Mouse (Mus musculus) liver, embryonic 14.5 days (tissue): ENCODE results near the gene Cnppd1. TPM values are rescaled to one million over a fixed set of nuclear protein-coding genes. Genes with fewer than 3 reads are reported as not detected.

Experiments
- ATAC-seq: fragments of 200-750 bp; cut with Nextera tagmentation; 2 replicates; pipeline ENCODE4 v1.8.0; 2017; ENCODE audit warnings: moderate number of reproducible peaks, mild to moderate bottlenecking, moderate library complexity; ENCODE audit not compliant: insufficient read depth
- DNase-seq, 3 experiments: peaks; one replicate each; pipeline ENCODE4 v3.0.0-alpha.2; 2012 to 2013; ENCODE audit warnings: low read depth in 3 of 3, low spot score in 3 of 3
- H3K27ac ChIP-seq: fragments of 300-500 bp; sonication (generic); 2 replicates; pipeline ENCODE4 v1.5.1; 2014; ENCODE audit warnings: moderate library complexity, mild to moderate bottlenecking, control low read depth, inconsistent platforms
- H3K27me3 ChIP-seq: fragments of 300-500 bp; sonication (generic); 2 replicates; pipeline ENCODE4 v1.6.1; 2014; ENCODE audit warnings: mild to moderate bottlenecking, low read length, moderate library complexity; ENCODE audit not compliant: control insufficient read depth, insufficient read depth
- H3K36me3 ChIP-seq: fragments of 300-500 bp; sonication (generic); replicated peaks from 2 replicates; pipeline ENCODE4 v1.6.1; 2014; ENCODE audit warnings: low read depth; ENCODE audit not compliant: control insufficient read depth, insufficient read depth
- H3K4me1 ChIP-seq, 2 experiments: fragments of 200-500 bp in 1 of 2; fragments of 300-500 bp in 1 of 2; sonication (generic) in 1 of 2; replicated peaks; 2 replicates each; pipeline ENCODE4 v1.6.1; 2012 to 2014; ENCODE audit warnings: antibody characterized with exemption in 1 of 2, inconsistent platforms in 1 of 2, low read length in 1 of 2; ENCODE audit not compliant: control insufficient read depth in 2 of 2, insufficient read depth in 2 of 2
- H3K4me2 ChIP-seq: fragments of 300-500 bp; sonication (generic); 2 replicates; pipeline ENCODE4 v1.6.1; 2014; ENCODE audit warnings: low read depth, mild to moderate bottlenecking, control low read depth, moderate library complexity
- H3K4me3 ChIP-seq, 2 experiments: fragments of 200-500 bp in 1 of 2; fragments of 300-500 bp in 1 of 2; sonication (generic) in 1 of 2; 2 replicates each; pipeline ENCODE4 v1.5.1; 2012 to 2014; ENCODE audit warnings: low read depth in 2 of 2, low read length in 2 of 2, mild to moderate bottlenecking in 2 of 2, control low read depth in 1 of 2, inconsistent platforms in 1 of 2, moderate library complexity in 1 of 2; ENCODE audit not compliant: insufficient read depth in 1 of 2
- H3K9ac ChIP-seq: fragments of 300-500 bp; sonication (generic); replicated peaks from 2 replicates; pipeline ENCODE4 v1.6.1; 2014; ENCODE audit warnings: mild to moderate bottlenecking, control low read depth, moderate library complexity
- H3K9me3 ChIP-seq: fragments of 300-500 bp; sonication (generic); 2 replicates; pipeline ENCODE4 v1.6.1; 2016; ENCODE audit warnings: low read length, mixed read lengths; ENCODE audit not compliant: control insufficient read depth
- CTCF ChIP-seq: IDR thresholded peaks from 2 replicates; pipeline ENCODE4 v1.5.1; 2016; ENCODE audit warnings: antibody characterized with exemption, low read depth, control low read depth
- EP300 ChIP-seq: IDR thresholded peaks from 2 replicates; pipeline ENCODE4 v1.6.1; 2016; ENCODE audit warnings: antibody characterized with exemption, low read depth
- WGBS: fragments of 180-500 bp; shearing (Covaris S2); extraction: QIAGEN DNeasy Blood & Tissue Kit; methylation state at CpG from one replicate; pipeline ENCODE4 v1.1.7; 2014; ENCODE audit not compliant: insufficient replicate concordance; 5-methylcytosine and 5-hydroxymethylcytosine counted together
- polyA plus RNA-seq, 2 experiments: library from polyadenylated mRNA; depleted of rRNA in 1 of 2; stranded (reverse) in 1 of 2; unstranded in 1 of 2; fragments of >200 nt; fragmentation: Nextera tagmentation in 1 of 2; extraction: Ambion mirVana in 1 of 2; gene quantifications; 2 replicates each; pipeline versions ENCODE4 v1.2.1 to v1.2.3; 2012 to 2014

The Cnppd1 gene
- polyA plus RNA-seq, 2 experiments: 31.1 to 33.3 TPM

DNA sequence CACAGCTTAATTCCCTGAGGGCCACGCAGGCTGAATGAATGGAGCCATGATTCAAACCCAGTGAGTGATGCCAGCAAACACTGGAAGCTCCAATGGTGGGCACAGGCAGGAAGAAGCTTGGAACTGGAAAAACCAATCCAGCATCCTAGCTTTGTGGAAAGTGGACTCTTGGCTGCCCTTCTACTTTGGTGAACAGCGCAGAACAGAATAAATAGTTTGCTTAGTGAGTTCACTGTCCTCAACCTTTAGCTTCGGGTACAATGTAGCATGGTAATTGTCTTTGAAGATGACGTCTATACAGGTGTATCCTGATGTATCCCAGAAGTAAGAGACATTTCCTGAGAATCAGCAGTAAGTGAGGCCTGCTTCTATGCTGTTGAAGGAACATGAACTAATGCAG is 6.2 kb upstream of the Cnppd1 start:
- ATAC-seq (no peak), DNase-seq (no peak)
- no peak overlapping the region for H3K27ac ChIP-seq
- no peak for TF ChIP-seq EP300
- no peak for TF ChIP-seq CTCF
- H3K4me3 ChIP-seq: no peak overlapping the region
- H3K4me1 ChIP-seq: peaks cover 8 to 20% of the 10 kb centered on the region in 2 experiments
- no peaks in the 10 kb centered on the region for H3K9me3 ChIP-seq
- no peak overlapping the region for H3K4me2 ChIP-seq
- WGBS: 80% methylated on average over 4 of the region's 4 CpGs
- peaks cover 50% of the 10 kb centered on the region for H3K36me3 ChIP-seq
- H3K27me3 ChIP-seq: no peaks in the 10 kb centered on the region
- no peak overlapping the region for H3K9ac ChIP-seq

DNA sequence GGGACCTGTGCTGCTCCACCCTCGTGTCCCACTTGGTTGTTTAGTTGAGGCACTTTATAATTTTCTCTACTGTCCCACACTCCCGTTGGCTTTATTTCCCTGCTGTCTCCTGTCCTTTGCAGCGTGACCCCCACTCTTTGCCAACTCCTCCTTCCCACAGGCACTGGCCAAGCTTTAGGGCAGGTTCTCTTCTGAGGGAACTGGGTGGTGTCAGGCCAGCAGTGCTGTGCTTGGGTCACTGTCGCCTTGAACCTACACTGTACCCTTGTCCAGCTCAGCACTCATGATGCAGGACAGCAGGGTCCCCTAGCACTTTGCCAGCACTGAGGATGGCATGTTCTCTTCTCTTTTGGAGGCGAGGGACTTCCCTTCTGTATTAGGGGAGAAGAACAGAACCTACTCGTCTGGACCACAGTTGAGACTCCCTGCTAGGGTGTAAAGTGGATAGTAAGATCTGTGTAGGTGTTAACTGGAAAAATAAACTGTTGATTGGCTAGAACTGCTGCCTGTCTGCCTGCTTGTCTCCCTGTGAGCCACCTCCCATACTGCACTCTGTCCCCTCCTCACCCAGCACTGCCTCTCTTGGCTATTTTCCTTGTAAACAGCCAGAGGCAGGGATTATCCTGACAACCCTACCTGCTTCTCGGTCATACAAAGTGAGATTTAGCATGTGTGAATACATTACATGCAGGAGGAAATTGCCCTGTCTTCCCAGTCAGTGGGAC is 5.1 kb upstream of the Cnppd1 start:
- Histone ChIP-seq H3K4me2 (no peak overlapping the region), H3K27ac (no peak overlapping the region), H3K9me3 (no peaks in the 10 kb centered on the region), H3K4me3 (no peak overlapping the region), H3K27me3 (no peaks in the 10 kb centered on the region), H3K4me1 (peaks cover 9 to 25% of the 10 kb centered on the region in 2 experiments), H3K36me3 (peaks cover 50% of the 10 kb centered on the region), H3K9ac (no peak overlapping the region)
- no peak for DNase-seq
- 75% methylated on average over 7 of the region's 7 CpGs for WGBS
- no peak for ATAC-seq
- TF ChIP-seq EP300: no peak
- no peak for TF ChIP-seq CTCF

- Histone ChIP-seq H3K4me1 (peaks cover 9 to 27% of the 10 kb centered on the region in 2 experiments), H3K9ac (peak overlapping the region; percentile 83), H3K4me3 (peak overlapping the region in 1 of 2 experiments; percentile 75; a peak in 2 of 4 replicates), H3K27me3 (no peaks in the 10 kb centered on the region), H3K27ac (peak overlapping the region; percentile 70), H3K36me3 (peaks cover 50% of the 10 kb centered on the region), H3K9me3 (no peaks in the 10 kb centered on the region), H3K4me2 (peak overlapping the region; percentile 71)
- TF ChIP-seq EP300 (peak; percentile 81), CTCF (no peak)
- no peak for ATAC-seq
- peak in 1 of 3 experiments; percentile 35 for DNase-seq
- WGBS: 38% methylated on average over 3 of the region's 3 CpGs
These were observed 3.1 kb upstream of the Cnppd1 start for GRCm38 (mm10) chr1:75145589-75145988.

DNA sequence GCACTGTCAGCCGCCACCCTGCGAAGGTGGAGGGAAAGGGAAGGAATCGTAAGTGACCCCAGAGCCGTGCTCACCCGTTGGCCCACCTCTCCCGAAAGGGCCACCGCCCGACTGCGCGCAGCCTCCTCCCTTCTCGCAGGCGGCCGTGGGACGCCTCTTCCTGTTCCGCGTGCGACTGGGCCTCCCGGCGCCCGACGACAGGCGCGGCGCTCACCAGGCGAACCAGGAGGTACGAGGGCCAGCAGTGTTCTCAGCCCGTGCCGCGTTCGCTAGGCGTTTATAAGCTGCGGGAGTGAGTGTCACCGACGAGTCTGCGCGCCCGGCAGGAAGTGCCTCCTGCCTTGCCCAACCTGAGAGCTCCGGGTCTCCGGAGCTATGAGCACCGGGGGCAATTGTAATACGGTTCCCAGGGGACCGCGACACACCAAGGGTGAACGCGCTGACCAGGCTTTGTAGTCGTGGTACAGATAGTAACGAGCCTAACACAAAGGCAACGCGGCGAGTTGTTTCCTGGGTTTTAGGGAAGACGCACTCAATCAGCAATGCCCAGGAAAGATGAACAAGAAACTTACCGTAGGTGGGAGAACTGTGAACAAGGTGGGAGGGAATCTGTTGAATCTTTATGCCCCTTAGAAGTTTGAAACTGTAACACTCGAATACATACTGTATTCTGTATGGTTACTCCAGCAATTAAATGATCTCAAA is 873 bp downstream of the Cnppd1 start:
- Histone ChIP-seq H3K4me3 (peak overlapping the region; percentile 75 to 91), H3K27me3 (no peaks in the 10 kb centered on the region), H3K9ac (peak overlapping the region; percentile 98), H3K36me3 (peaks cover 59% of the 10 kb centered on the region), H3K27ac (peak overlapping the region; percentile 80), H3K9me3 (no peaks in the 10 kb centered on the region), H3K4me1 (peaks cover 40 to 60% of the 10 kb centered on the region in 2 experiments), H3K4me2 (peak overlapping the region; percentile 71)
- TF ChIP-seq EP300 (no peak), CTCF (no peak)
- peak; percentile 62 to 68 (median 65) for DNase-seq
- peak; percentile 48 for ATAC-seq
- WGBS: under 1% methylated on average over 53 of the region's 53 CpGs

- H3K9ac ChIP-seq: peak overlapping the region; percentile 98
- DNase-seq (no peak), ATAC-seq (no peak)
- H3K36me3 ChIP-seq: peaks cover 59% of the 10 kb centered on the region
- H3K4me2 ChIP-seq: peak overlapping the region; percentile 71
- 36% methylated on average over 4 of the region's 4 CpGs for WGBS
- no peak for TF ChIP-seq EP300
- TF ChIP-seq CTCF: no peak
- peak overlapping the region; percentile 75 to 91 for H3K4me3 ChIP-seq
- H3K27ac ChIP-seq: peak overlapping the region; percentile 80
- no peaks in the 10 kb centered on the region for H3K27me3 ChIP-seq
- H3K9me3 ChIP-seq: no peaks in the 10 kb centered on the region
- peaks cover 49 to 67% of the 10 kb centered on the region in 2 experiments for H3K4me1 ChIP-seq
These were observed 1.8 kb downstream of the Cnppd1 start for GRCm38 (mm10) chr1:75140601-75141190.
